Mouse (Mus musculus) cerebellum, adult 8-10 months (tissue): ENCODE results near the gene Slc25a13.

Experiments used
- DNase-seq: peaks from one replicate; pipeline ENCODE4 v3.0.0; 2022

Slc25a13 gene

DNA sequence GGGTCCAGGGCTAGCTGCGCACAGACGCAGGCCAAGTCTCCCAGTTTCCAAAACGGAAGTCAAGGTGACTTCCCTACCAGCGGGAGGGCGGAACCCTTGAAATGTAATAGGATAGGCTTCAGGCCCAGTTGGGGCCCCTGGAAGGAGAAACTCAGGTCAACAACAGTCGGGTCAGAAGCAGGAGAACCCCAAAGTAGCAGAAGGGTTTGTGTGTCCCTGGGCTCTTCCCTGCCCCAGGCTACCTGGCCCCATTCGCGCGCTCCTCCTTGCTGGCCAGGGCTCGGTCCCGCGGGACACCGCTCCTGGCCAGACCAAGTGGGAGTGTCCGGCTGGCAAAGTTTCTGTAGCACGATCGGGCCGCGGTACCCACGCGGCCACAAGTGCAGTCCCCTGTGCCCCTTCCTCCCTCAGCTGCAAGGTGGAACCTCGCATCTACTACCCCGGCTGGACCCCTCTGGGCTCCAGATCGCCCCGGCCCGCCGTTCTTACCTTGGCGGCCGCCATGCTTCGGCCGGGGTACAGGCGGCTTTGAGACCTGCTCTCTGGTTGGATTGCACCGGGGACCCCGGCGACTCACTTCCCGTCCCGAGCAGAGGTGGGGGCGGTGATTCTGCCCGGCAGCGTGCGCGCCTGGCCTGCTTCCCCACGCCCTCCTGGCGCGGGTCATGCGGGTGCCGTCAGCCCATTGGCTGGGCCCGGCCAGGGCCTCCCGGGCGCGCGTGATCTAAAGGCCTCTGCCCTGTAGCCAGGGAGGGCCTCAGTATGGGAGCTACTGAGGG is at the start of gene Slc25a13:
Slc25a13 (minus strand) TSS at position 667 of the 779 bp plus-strand sequence.
- peak; percentile 28 for DNase-seq

GRCm38 (mm10) chr6:6265761-6266160 is 48.8 kb upstream of the Slc25a13 start:
- DNase-seq, result no peak

- no peak for DNase-seq
Measured at GRCm38 (mm10) chr6:6263293-6263911, 46.4 kb upstream of the Slc25a13 start.

- DNase-seq, result no peak
Measured at GRCm38 (mm10) chr6:6260917-6261316, 43.9 kb upstream of the Slc25a13 start.

GRCm38 (mm10) chr6:6248500-6248899 is 31.5 kb upstream of the Slc25a13 start:
- DNase-seq, result no peak

- no peak for DNase-seq
Measured at GRCm38 (mm10) chr6:6243828-6244227, 26.9 kb upstream of the Slc25a13 start.

DNA sequence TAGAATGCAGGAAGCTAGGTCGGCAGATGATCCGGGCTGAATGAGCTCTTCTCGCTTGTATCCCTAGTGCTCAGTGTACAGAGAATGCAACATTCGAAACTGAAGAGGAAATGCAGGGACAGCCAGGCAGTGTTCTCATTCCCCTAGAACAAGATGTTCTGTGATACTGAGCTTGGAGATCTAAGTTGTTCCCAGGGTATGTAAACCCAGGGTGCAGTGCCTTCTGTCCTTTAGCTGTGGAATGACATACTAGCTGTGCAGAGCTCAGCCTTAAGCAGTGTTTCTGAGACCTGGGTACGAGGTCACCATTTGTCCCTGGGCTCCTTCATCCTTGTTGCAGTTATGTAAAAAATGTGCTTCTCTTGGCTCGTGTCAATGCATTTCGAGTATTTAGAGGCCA is 25.1 kb upstream of the Slc25a13 start:
- no peak for DNase-seq

DNA sequence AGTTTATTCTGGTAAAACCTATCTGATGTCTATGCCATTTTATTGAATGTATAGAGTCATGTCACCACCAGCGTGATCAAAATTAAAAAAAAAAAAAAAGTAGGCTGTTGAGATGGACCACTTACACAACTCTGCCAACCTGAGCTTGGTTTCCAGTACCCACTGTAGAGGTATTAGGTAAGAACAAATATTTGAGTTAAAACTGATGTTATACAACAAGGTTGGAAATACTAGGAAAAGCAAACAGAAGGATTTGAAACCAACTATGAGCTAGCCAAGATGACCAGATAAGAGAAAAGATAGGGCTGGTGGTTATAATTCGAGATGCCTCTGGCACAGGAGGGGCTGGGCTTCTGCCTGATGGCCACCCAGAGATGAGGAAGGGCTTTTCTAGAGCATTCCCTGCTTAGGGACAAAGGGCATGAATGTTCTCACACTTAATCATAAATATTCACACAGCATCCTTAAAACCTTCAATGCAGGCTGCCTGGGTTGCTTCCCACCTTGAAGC is 19.9 kb upstream of the Slc25a13 start:
- no peak for DNase-seq

- DNase-seq, result no peak
Measured at GRCm38 (mm10) chr6:6230262-6230661, 13.3 kb upstream of the Slc25a13 start.

- no peak for DNase-seq
Measured at GRCm38 (mm10) chr6:6222721-6223120, 5.7 kb upstream of the Slc25a13 start.

DNA sequence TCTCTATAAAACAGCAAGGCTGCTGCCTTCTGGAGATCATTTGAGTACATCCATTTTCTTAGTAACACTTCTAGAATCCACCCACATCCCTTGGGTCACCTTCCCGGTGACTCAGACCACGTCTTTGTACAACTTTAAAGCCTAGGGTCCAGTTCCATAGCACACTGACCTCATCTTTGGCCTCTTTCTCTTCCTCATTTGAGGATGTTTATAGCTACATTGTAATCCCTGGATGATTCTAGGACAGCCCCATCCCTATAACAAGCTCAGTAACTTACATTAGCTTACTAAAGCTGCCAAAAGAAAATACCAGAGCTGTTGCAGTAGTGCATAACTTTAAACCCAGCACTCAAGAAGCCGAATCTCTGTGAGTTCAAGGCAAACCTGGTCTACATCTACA is 3.6 kb upstream of the Slc25a13 start:
- no peak for DNase-seq

- no peak for DNase-seq
Measured at GRCm38 (mm10) chr6:6219661-6220370, 2.8 kb upstream of the Slc25a13 start.

DNA sequence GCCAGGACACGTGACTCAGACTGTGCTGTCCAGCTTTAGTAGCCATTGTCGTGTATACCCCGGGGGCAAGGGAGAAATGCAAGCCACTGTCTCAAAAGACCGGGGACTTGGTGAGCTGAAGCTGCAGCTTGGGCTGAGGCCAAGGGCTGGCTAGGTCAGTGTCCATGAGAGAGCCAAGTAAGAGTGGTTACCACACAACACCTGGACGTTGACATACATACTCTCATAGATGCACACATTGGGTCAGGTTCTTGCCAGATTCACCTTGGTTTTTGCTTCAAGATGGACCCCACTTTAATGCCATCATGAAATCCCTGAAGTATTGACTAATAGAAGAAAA is 283 bp upstream of the Slc25a13 start:
- no peak for DNase-seq

- DNase-seq, result no peak
Measured at GRCm38 (mm10) chr6:6216120-6216506, 860 bp downstream of the Slc25a13 start.

DNA sequence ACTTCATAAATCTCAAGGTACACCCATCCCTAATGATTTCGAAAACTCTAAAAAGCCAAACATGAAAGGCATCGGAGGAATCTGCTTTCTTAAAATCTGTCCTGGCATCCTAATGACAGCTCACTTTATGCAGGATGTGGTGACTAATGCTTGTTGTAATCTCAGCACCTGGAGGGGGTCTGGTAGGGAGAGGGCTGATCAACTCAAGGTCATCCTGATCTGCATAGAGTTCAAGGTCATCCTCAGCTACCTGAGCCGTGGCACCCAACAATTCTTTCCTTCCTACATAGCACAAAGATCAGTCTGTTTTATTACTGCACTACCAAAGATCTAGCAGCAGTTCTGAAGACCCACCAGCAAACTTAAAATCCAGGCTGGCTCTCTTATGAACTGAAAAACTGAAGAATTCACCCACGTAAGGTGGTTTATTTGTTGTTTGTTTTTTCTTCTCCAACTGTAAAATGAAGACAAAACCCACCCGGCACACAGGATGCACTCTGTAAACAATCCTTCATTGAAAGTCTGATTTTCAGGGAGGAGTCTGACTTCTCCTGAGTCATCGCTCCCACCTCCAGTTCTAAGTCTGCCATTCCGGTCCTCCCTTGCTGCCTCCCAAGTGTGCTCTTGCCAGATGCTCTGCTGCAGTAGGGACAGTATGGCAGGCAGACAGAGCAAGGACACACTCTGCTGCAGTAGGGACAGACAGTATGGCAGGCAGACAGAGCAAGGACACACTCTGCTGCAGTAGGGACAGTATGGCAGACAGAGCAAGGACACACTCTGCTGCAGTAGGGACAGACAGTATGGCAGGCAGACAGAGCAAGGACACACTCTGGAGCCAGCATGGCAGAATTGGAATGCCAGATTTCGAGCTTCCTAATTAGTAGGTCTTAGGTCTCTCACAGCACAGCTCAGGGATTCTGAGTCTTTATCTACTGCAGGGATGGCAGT is 4.3 kb downstream of the Slc25a13 start:
- DNase-seq, result no peak

DNA sequence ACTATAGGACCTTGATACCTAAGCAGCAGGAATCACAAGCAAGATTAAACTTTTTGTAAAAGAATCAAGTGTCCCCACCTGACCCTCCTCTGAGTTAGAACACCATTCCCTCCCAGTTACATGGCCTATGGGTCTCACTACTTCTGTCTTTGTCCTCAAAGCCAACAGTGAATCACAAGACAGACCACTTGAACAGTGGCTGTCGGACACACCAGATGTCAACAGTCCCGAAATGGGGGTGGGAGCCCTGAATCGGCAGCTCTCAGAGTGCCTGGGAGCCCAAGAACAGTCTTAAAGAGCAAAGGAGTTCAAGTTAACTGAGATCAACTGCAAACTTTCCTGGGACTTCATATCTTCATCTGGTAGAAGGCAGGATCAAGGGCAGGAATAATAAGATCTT is 5.0 kb downstream of the Slc25a13 start:
- no peak for DNase-seq

DNA sequence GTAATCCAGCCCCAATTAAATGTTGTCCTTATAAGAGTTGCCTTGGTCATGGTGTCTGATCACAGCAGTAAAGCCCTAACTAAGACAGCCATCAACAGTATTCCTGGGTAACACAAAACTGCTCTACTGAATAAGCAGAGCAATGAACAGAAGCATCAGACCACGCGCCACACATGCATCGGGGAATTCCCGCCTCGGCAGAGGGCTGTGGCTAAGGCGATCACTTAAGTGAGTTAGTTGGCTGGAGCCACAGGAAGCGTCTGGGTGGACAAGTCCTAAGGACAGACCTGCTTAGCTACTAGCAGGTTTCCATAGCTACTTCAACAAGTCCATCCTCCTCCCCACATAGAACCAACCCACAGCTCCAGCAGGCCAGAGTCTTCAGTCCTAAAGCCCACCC is 6.3 kb downstream of the Slc25a13 start:
- no peak for DNase-seq

GRCm38 (mm10) chr6:6208351-6209059 is 8.5 kb downstream of the Slc25a13 start:
- DNase-seq, result no peak

DNA sequence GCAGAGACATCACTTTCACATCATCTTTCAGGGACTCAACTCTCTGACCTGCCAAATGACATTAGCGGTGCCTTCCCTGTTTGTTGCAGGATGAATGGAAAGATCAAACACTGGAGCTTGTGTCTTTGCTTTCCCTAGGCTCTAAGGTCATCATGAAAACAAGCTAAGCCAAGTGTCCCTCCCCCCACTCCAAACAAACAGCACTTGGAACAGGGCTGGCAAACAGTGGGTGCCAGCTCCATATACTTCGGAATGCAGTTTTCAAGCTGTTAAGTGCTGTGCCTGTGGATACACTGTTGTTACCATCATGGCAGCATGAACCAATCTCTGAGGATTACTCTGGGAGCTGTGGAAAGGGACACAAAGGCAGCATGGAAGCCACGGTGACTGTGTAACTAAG is 9.1 kb downstream of the Slc25a13 start:
- no peak for DNase-seq

DNA sequence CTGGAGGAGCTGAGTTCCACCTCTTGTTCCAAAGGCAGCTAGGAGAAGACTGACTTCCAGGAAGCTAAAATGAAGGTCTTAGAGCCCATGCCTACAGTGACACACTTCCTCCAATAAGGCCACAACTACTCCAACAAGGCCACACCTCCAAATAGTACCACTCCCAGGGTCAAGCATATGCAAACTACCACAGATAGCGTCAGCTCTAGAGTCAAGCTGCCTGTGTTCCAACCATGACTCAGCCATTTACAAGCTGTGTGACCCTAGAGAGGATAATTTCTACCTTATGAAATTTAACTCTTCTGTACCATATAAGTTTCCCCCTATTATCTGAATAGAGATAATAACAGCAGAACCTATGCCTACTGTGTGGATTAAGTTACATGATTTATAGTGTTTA is 9.6 kb downstream of the Slc25a13 start:
- DNase-seq, result no peak

GRCm38 (mm10) chr6:6205599-6206165 is 11.3 kb downstream of the Slc25a13 start:
- DNase-seq, result no peak

DNA sequence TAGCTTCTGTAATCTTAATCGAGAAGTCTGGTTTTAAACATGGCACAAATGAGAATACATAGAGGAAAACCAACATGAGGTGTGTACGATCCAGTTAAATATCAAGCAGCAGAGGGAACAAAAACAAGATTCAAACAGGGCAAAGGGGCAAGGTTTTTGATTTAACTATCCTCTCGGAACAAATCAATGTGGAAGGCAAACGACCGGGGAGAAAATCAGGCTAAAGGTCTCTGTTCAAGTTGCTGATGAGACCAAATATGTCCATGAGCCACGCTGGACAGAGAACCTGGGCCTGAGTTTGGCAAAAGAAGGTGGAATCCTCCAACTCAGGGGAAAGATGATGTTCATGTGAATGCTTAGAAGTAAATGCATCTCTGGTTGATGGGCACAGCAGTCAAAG is 14.5 kb downstream of the Slc25a13 start:
- DNase-seq, result no peak
